Mouse (Mus musculus) left cerebral cortex, adult 9 months (tissue): ENCODE results near the gene Cadm2.

ENCODE experiments used
- DNase-seq, 2 experiments: peaks; one replicate each; pipeline ENCODE4 v3.0.0; 2022; ENCODE audit warnings: low spot score in 2 of 2

Gene Cadm2

GRCm38 (mm10) chr16:66761546-66762473 is 858.9 kb downstream of the Cadm2 start:
- DNase-seq: no peak

- peak; percentile 42 to 48 for DNase-seq
These were observed 872.2 kb downstream of the Cadm2 start for GRCm38 (mm10) chr16:66748533-66748932.

GRCm38 (mm10) chr16:66731212-66731611 is 889.5 kb downstream of the Cadm2 start:
- DNase-seq: peak in 1 of 2 experiments; percentile 26

- no peak for DNase-seq
These were observed 914.2 kb downstream of the Cadm2 start for GRCm38 (mm10) chr16:66706476-66706875.

- DNase-seq: no peak
These were observed 925.9 kb downstream of the Cadm2 start for GRCm38 (mm10) chr16:66694783-66695182.

- DNase-seq: no peak
These were observed 943.5 kb downstream of the Cadm2 start for GRCm38 (mm10) chr16:66677241-66677640.

- no peak for DNase-seq
These were observed 969.7 kb downstream of the Cadm2 start for GRCm38 (mm10) chr16:66651013-66651362.

GRCm38 (mm10) chr16:66650348-66651012 is 970.2 kb downstream of the Cadm2 start:
- DNase-seq: peak in 1 of 2 experiments; percentile 17

GRCm38 (mm10) chr16:66647798-66648197 is 972.9 kb downstream of the Cadm2 start:
- no peak for DNase-seq

GRCm38 (mm10) chr16:66643606-66644005 is 977.1 kb downstream of the Cadm2 start:
- DNase-seq: no peak

- no peak for DNase-seq
These were observed 993.2 kb downstream of the Cadm2 start for GRCm38 (mm10) chr16:66627527-66627926.

GRCm38 (mm10) chr16:66622423-66622822 is 998.3 kb downstream of the Cadm2 start:
- no peak for DNase-seq

- DNase-seq: no peak
These were observed 1008.1 kb downstream of the Cadm2 start for GRCm38 (mm10) chr16:66612624-66613023.
